Mouse (Mus musculus) bone marrow macrophage, adult 2 months (primary cell): ENCODE data around the gene Epb41l5.

Experiments
- CTCF ChIP-seq: IDR thresholded peaks from 2 replicates; pipeline ENCODE4 v1.5.1; 2012; ENCODE audit warnings: low read depth, mild to moderate bottlenecking, low read length, moderate library complexity
- POLR2A ChIP-seq: IDR thresholded peaks from 2 replicates; pipeline ENCODE4 v1.6.1; 2012; ENCODE audit warnings: mild to moderate bottlenecking, low read depth, low read length, borderline replicate concordance

DNA sequence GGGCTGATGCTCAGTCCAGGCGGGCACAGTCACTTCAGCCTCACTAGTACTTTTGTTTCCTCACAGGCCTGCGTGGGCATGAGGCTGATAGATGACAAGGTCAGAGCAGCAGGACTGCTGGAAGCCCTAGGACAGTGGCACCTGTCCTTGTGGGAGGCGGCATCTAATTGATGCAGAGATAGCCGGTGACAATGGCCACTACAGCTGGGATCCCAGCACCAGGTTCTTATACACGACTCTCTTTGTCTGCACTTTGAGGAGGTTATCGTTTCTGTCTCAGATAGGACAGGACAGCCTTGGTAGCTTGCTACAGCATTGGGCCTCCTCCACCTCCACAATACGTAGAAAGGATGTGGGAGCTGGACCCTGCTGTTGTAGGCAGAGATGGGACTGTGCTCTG is 125.4 kb downstream of the Epb41l5 start:
- TF ChIP-seq POLR2A (no peak), CTCF (no peak)
